In genomic region chr13:41712616-41713015, GRCm38 (mm10) we compare ENCODE assay signal across 7 mouse cellular contexts.
"Had no signal": no experiment of that assay in that cellular context is flagged by ENCODE, and none has a peak within 500 bp of the region (broad histone marks: within the 10 kb centered on the region; RNA-seq: fewer than 3 reads in every experiment).

No protein-coding gene starts in this region.

- ATAC-seq: midbrain, embryonic 13.5 days had no signal

- H3K27me3 ChIP-seq: limb, embryonic 13.5 days; midbrain, embryonic 13.5 days had no signal

- H3K9me3 ChIP-seq: limb, embryonic 13.5 days; midbrain, embryonic 13.5 days had no signal

- H3K4me1 ChIP-seq: midbrain, embryonic 13.5 days had no signal

- H3K27ac ChIP-seq: limb, embryonic 13.5 days; liver, embryonic 14.5 days; midbrain, embryonic 13.5 days had no signal

- DNase-seq: kidney, adult 8-10 months; lung, adult 18-20 months; right cerebral cortex, postnatal 25 days; thymus, postnatal 4 days had no signal

- H3K9ac ChIP-seq: limb, embryonic 13.5 days; liver, embryonic 14.5 days; midbrain, embryonic 13.5 days had no signal

- H3K4me2 ChIP-seq: limb, embryonic 13.5 days; midbrain, embryonic 13.5 days had no signal

- H3K36me3 ChIP-seq: limb, embryonic 13.5 days; midbrain, embryonic 13.5 days had no signal

- H3K4me3 ChIP-seq: limb, embryonic 13.5 days; midbrain, embryonic 13.5 days had no signal
